Mouse (Mus musculus) brain, adult 2 months (tissue): ENCODE measurements at regions not wholly inside any gene's neighbourhood (a gene's known extent, or its start where the extent isn't known, plus 50 kb on each side); places are given as distances from the start of the nearest gene placed in this dataset.

ENCODE experiments used
- DNase-seq: peaks from one replicate; pipeline ENCODE4 v3.0.0; 2011; ENCODE audit warnings: low read depth, low spot score

GRCm38 (mm10) chr6:49764746-49765145, 57.8 kb upstream of the Npy start:
- DNase-seq, result no peak

GRCm38 (mm10) chr6:49769904-49770720, 52.4 kb upstream of the Npy start:
- peak; percentile 12 for DNase-seq
